Mouse (Mus musculus) heart, postnatal 14 days (tissue): ENCODE data around the gene Shank1. TPM values are rescaled to one million over a fixed set of nuclear protein-coding genes. Genes with fewer than 3 reads are reported as not detected.

Experiments used
- DNase-seq, 2 experiments: peaks; one replicate each; pipeline ENCODE4 v3.0.0; 2021 to 2022
- intact Hi-C: fragments of 180-260 bp; cut with DNase I; formaldehyde crosslinking; loops from one replicate; pipeline ENCODE4 v1.15.1; 2025
- total RNA-seq, 2 experiments: library from RNA; stranded (reverse); gene quantifications; 2 replicates each; pipeline ENCODE4 v1.2.3; 2021

Shank1 gene
- total RNA-seq, 2 experiments from 2014 or later = 1.0 to 1.4 TPM

GRCm38 (mm10) chr7:44303346-44304340 lies 6.4 kb upstream of the Shank1 start:
- intact Hi-C loops = loop anchor here (2.0 kb wide), 1 partner anchor 41 kb away; no protein-coding TSS in a partner anchor
- no peak for DNase-seq

- intact Hi-C loops = loop anchor here (2.0 kb wide), 1 partner anchor 42 kb away; no protein-coding TSS in a partner anchor
- DNase-seq = no peak
Observed at GRCm38 (mm10) chr7:44304463-44304774, 5.6 kb upstream of the Shank1 start.

DNA sequence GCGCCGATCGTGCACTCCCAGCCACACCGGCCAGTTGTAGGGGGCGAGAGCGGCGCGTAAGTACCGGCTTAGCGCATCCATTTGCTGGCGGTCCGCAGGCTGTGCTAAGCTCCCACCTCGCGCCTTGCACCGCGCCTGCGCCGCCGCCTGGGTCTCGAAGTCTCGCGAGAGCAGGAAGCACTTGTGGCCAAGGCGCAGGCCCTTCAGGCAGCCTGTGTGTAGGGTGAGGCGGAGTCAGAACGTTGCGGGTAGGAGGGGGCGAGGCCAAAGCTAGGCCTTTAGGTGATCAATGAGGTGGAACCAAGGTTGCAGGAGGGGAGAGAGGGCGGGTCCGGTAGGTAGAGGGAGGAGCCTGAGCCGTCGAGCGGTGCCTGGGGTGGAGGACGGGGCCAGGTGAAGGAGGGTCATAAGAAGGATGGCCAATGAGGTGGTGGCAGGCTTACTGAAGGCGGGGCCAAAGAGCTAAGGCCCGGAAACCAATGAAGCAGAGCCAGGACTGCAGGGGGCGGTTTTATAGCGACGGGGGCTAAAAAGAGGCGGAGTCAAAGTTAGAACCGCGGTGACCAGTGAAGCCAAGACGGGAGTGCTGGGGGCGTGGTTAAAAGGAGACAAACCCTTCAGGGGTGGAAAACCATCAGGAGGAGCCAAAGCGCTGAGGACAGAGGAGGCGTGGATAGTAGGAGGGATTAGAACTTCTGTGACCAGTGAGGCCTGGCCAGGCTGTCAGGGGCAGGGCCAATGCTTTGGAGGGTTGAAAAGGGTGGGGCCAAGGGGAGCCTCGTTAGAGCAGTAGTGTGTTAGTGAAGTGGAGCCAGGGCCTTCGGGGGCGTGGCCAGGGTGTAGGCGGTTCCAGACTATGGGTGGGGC lies 5.0 kb upstream of the Shank1 start:
- DNase-seq = peak; percentile 94 to 96
- intact Hi-C loops = loop anchor here (2.0 to 5.0 kb wide), 2 partner anchors 42 to 47 kb away; no protein-coding TSS in a partner anchor

DNA sequence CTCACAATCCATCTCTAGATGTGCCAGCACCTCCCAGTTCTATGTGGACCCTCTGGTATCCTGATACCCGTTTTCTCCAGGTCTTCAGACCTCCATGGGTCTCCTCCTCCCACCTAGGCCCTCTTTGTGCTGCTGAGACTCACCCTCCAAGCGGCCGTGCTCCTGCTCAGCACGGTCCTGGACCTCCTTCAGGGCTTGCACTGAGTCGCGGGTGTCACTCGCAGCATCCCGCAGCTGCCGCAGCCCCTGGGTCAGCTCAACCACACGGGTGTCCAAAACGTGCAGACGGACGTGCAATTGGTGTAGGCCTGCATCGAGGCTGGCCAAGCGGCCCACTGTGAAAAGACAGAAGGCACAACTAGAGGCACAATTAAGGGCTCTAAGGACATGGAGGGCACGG lies 4.4 kb upstream of the Shank1 start:
- intact Hi-C loops = loop anchor here (2.0 to 5.0 kb wide), 2 partner anchors 43 to 47 kb away; no protein-coding TSS in a partner anchor

GRCm38 (mm10) chr7:44306516-44307240 lies 3.4 kb upstream of the Shank1 start, which contains the start of gene Clec11a:
Clec11a (minus strand) TSS chr7:44306902.
- no peak for DNase-seq
- intact Hi-C loops = loop anchor here (5.0 kb wide), 1 partner anchor 46 kb away; no protein-coding TSS in a partner anchor

More for the DNA sequence above, 4.4 kb upstream of the Shank1 start:
- DNase-seq = no peak

DNA sequence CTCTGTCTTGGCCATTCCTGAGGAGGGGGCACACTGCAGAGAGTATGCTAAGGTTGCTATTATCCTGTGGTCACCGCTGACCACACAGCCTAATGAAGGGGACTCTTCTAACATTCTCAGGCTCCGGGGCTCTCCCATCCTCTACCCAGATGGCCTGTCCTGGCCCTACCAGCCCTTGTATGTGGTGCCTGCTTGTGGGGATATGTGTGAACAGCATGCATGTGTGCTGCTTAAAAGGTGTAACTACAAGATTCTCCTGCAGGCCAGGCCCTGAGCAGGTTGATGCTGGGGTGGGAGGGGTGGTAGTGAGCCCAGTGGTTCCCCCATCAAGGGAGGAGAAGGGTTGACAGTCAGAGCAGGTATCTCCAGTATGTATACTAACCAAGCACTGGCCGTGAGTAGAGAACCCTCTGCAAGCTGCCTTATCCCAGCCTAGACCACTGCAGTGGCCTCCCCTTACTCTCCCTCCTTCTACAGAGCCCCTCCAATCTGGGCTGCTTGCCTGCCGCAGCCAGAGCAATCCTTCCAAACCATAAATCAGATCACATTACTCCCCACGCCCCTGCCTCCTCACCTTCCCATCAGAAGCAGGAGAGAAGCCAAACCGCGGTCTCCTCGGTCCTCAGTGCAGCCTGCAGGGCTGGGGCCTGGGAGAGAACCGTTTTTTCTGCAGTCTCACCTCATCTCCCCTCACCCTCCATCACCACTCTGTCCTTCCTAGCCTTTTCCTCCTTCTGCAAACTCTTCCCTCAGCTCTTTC lies 2.6 kb upstream of the Shank1 start:
- DNase-seq = no peak
- intact Hi-C loops = loop anchor here (5.0 kb wide), 1 partner anchor 45 kb away; no protein-coding TSS in a partner anchor

DNA sequence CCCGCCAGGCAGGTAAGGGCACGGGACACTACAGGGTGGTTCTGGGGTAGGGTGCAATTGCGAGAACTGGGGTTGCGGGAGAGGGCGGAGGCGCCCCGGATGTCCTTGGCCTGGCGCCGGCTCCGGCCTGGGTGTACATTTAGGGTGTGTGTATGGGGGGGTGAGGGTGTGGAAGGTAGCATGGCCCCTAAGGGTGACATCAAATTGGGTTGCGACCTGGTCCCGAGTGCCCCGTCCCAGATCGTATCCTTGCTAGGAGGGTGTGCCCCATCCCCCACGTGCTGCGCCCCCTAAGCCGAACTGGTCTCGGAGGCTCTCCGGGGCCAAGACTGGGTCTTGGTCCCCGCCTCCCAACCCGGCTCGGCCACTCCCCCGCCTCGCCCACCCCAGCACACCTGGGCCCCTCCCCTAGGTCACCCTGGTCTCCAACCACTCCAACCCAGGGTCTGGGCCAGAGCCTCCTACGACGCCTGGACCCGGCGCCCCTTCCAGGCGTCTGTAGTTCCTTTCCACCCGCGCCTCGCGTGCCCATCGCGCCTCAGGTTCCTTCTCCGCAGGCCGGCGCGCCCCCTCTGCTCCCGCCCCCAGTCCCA lies 328 bp downstream of the Shank1 start:
- DNase-seq = no peak
- intact Hi-C loops = no loop called here

DNA sequence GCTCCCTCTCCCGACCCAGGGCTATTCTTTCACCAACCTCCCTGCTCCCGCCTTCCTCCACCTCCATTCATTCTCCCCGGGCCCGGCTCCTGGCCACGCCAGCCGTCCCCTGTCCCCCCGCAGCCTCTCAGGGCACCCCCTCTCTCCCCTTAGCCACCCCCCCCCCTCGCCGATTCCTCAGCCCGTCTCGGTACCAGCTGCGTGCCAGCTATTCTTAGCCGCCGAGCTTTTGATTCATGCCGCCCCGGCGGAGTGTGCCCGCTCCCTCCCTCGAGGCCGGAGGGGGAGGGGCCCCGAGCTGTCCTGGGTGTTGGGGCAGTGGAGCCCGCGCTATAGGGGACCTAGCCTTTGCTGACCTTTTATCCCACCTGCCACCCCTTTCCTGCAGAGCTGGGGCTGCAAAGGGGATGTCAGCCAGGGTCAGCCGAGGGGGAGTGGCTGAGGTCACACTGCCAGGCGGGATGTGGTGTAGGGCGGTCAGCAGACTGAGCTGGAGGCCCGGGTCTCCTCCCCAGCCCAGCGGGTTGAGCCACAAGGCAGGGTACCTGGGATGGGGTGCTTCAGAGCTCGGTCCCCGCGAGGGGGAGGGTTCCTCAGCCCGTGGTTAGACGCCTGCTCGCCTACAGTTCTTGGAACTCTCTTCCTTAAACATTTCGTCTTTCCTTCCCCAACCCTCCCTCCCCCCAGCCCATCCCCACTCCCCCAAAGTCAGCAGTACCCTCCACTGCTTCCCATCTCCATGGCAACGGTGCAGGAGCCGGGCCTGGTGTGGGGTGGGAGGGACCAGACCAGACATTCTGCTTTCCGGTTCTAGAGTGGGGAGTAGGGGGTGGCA lies 1.0 kb downstream of the Shank1 start:
- DNase-seq = peak; percentile 23 to 24
- intact Hi-C loops = no loop called here

DNA sequence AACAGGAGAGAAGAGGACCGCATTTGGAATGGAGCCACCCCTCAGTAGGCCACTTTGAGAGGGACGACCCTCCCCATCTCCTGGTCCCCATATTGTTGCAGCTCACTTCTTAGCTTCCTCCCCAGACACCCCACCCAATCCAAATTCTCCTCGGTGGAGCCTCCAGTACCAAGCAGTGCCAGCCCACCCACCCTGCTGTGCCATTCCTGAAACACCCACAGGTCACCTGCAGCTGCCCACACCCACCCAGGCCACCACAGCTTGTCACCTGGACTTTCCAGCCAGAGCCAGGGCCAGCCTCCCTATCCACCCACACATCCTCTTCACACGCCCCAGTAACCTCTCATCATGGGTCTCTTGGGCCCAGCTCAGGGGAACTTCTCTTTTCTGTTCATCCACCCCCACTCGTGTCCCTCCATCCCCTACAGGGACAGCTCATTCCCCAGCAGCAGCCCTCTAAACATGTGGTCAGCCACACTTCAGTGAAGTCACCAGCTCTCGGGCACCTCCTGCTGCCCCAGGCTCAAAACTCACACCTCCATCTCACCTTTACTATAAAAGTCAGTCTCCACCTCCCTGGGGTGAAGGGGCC lies 1.8 kb downstream of the Shank1 start:
- intact Hi-C loops = no loop called here
- DNase-seq = no peak

DNA sequence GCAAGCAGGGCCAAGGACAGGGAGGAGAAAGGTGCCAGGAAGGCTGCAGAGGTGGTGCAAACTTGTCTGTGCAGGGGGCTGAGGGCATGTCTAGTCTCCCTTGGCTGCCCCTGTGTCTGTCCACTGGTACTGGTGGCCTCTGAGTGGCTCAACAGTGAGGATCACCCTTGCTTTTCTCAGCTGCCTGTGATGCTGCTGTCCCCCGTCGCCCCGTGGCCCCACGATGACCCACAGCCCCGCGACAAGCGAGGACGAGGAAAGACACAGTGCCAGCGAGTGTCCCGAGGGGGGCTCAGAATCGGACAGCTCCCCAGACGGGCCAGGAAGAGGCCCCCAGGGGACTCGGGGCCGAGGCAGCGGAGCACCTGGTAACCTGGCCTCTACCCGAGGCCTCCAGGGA lies 2.4 kb downstream of the Shank1 start:
- intact Hi-C loops = no loop called here
- DNase-seq = no peak

DNA sequence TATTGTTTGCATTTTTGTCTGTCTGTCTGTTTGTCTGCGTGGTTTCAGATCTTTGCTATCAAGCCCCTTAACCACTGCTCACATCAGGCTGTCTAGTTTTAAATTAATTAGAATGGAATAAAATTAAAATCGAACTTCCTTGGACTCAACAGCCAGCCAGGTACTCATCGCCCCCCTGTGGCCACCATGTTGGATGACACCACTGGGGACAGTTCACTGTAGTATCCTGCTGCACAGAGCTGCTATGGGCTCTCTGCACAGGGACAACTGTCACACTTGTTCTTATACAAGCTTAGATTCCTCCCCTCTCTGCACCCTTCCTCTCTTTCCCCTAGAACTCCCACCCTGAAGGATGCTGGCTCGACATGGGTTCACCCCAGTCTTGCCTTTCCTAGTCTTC lies 7.9 kb downstream of the Shank1 start:
- intact Hi-C loops = no loop called here
- DNase-seq = peak in 1 of 2 experiments; percentile 28

- no peak for DNase-seq
- intact Hi-C loops = no loop called here
Observed at GRCm38 (mm10) chr7:44320886-44321285, 10.8 kb downstream of the Shank1 start.

- no peak for DNase-seq
- intact Hi-C loops = no loop called here
Observed at GRCm38 (mm10) chr7:44322290-44322689, 12.2 kb downstream of the Shank1 start.

- intact Hi-C loops = no loop called here
- no peak for DNase-seq
Observed at GRCm38 (mm10) chr7:44326614-44327013, 16.6 kb downstream of the Shank1 start.

- intact Hi-C loops = no loop called here
- DNase-seq = no peak
Observed at GRCm38 (mm10) chr7:44332336-44332735, 22.3 kb downstream of the Shank1 start.

DNA sequence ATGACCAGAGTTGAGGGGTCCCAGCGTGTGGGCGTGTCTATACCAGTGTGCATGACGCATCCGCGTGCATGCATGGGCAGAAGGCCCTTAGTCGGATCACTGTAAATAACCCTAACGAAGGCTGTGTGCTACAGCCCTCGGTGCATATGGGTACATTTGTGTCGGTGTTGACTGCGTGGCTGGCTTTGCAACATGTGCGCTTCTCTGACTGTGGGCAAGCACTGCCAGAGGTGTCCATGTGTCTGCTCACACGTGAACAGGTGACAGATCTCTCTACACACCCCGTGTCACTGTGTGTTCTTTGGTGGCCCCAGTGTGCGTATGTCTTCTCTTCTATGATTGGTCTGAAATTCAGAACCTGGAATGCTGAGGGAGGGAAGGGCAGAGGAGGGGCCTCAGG lies 24.1 kb downstream of the Shank1 start:
- intact Hi-C loops = no loop called here
- DNase-seq = no peak

GRCm38 (mm10) chr7:44335031-44335878 lies 25.2 kb downstream of the Shank1 start:
- intact Hi-C loops = no loop called here
- peak in 1 of 2 experiments; percentile 54 for DNase-seq
